Mouse (Mus musculus) adrenal gland, postnatal 14 days (tissue): ENCODE measurements around the gene Gdf9. TPM values are rescaled to one million over a fixed set of nuclear protein-coding genes. Genes with fewer than 3 reads are reported as not detected.

Experiments used
- DNase-seq: peaks from one replicate; pipeline ENCODE4 v3.0.0; 2021; ENCODE audit warnings: mixed read lengths
- microRNA-seq, 2 experiments: library from miRNA; unstranded; fragments of <30 nt; microRNA quantifications; one replicate each; pipeline ENCODE4 v1.2.0; 2021
- total RNA-seq: library from RNA; stranded (reverse); gene quantifications from 2 replicates; pipeline ENCODE4 v1.2.3, GENCODE M21; 2021

Gdf9 gene
- total RNA-seq, 1 experiment from 2014 or later: 3.6 TPM

GRCm38 (mm10) chr11:53478383-53479170 lies 47.8 kb downstream of the Gdf9 start:
- DNase-seq: peak; percentile 23

GRCm38 (mm10) chr11:53479171-53479782 lies 48.5 kb downstream of the Gdf9 start:
- DNase-seq: peak; percentile 41

- DNase-seq: peak; percentile 40
These were observed 49.0 kb downstream of the Gdf9 start, which contains the start of the genes Gm9945 and Sowaha for GRCm38 (mm10) chr11:53479783-53480301. Gene Gm9945, plus strand, starts transcription at chr11:53480166. Gene Sowaha, minus strand, starts transcription at chr11:53480274.

DNA sequence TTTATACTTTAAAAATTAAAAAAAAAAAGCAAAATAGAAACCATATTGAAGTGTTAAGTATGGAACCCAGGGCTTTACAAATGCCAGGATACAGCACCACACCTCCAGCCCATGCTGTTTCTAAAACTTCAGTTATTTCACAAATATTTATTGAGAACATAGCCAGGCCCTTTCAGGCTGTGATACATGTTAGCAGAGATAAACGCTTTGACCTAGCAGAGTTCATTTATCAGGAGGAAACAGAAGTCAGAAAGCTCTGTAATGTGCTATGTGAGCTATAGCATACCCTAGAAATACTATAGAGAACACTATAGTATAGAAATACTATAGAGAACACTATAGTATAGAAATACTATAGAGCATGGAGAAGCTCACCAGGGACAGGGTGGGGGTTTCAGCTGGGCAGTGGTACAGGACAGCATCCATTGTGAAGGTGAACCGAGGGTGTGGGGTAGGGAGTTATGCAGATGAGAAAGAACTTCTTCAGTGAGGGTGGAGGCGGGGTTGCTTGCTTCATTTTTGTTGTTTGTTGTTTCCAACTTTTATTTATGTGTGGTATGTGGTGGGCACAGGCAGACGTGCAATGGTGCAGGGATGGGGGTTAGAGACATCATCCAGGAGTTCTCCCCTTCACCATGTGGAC lies 50.4 kb downstream of the Gdf9 start:
- no peak for DNase-seq

DNA sequence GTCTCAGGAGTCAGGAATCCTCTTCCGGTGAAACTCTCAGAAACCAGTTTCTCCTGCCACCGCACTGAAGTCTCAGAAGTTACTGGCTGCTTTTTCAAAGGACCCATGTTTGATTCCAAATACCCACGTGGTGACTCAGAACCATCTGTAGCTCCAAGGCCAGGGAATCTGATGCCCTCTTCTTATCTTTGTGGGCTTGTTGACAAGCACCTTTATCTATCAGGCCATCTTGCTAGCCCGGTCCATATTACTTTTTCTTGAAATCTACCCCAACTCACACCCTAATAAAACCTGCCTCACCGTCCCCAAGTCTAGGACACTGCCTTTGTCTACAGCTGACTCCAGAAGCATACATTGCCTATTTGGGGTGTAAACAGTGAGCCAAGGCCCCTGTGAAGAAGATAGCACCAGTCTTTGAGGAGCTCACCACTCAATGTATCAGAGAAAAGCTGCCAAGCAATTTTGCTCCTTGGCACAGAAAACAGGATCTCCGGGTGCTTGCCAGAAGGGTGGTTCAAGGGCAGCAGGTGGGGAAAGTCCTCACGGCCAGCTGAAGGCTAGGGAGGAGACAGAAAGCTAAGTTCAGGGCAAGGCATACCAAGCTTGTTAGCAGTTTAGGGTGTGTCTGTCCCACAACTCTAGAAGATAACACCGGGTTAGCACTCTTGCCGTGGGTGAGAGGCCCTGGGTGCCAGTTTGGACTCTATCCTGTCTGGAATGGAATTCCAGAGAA lies 52.5 kb downstream of the Gdf9 start:
- peak; percentile 46 for DNase-seq

- no peak for DNase-seq
These were observed 54.9 kb downstream of the Gdf9 start for GRCm38 (mm10) chr11:53485719-53486118.

- DNase-seq: peak; percentile 38
These were observed 55.5 kb downstream of the Gdf9 start for GRCm38 (mm10) chr11:53486351-53486750.

GRCm38 (mm10) chr11:53486822-53487594 lies 56.2 kb downstream of the Gdf9 start:
- DNase-seq: peak; percentile 59

Small RNA genes lying within 50 kb of the gene (microRNA-seq; reads per million reads assigned to microRNA genes)
- gene Mir6920: 0 reads per million in 2 experiments

Other genes starting within 250 kb of the Gdf9 start
- 174 and 183 TPM in 2 replicates for gene Hspa4, start 130.6 kb upstream of the Gdf9 start, total RNA-seq
- 10.6 and 11.8 TPM in 2 replicates for gene Zcchc10, start 106.3 kb upstream of the Gdf9 start, total RNA-seq
- gene Aff4, start 80.2 kb upstream of the Gdf9 start, total RNA-seq: 168 and 172 TPM in 2 replicates
- 0.79 and 17.6 TPM in 2 replicates for gene Leap2, start 7.9 kb upstream of the Gdf9 start, total RNA-seq
- 1,722 and 1,730 TPM in 2 replicates for gene Uqcrq, start 192 bp upstream of the Gdf9 start, total RNA-seq
- not detected in 2 replicates for gene Gm10447, start 26.1 kb downstream of the Gdf9 start, total RNA-seq
- 3.9 and 5.7 TPM in 2 replicates for gene Shroom1, start 26.2 kb downstream of the Gdf9 start, total RNA-seq
- gene Gm9837, start 39.5 kb downstream of the Gdf9 start, total RNA-seq: not detected in 2 replicates
- not detected in 2 replicates for gene Gm9945, start 49.1 kb downstream of the Gdf9 start, total RNA-seq
- gene Sowaha, start 49.3 kb downstream of the Gdf9 start, total RNA-seq: 0.68 and 1.1 TPM in 2 replicates
- gene Sept8, start 88.2 kb downstream of the Gdf9 start, total RNA-seq: 39.0 and 42.2 TPM in 2 replicates
- gene Kif3a, start 136.4 kb downstream of the Gdf9 start, total RNA-seq: 28.0 and 31.0 TPM in 2 replicates
- not detected in 2 replicates for gene Il4, start 187.6 kb downstream of the Gdf9 start, total RNA-seq
- gene Il13, start 203.7 kb downstream of the Gdf9 start, total RNA-seq: not detected in 2 replicates